Mouse (Mus musculus): ENCODE measurements around the gene Hsd11b2. TPM values are rescaled to one million over a fixed set of nuclear protein-coding genes. Genes with fewer than 3 reads are reported as not detected.

Gene Hsd11b2
- not detected for total RNA-seq (2023)

DNA sequence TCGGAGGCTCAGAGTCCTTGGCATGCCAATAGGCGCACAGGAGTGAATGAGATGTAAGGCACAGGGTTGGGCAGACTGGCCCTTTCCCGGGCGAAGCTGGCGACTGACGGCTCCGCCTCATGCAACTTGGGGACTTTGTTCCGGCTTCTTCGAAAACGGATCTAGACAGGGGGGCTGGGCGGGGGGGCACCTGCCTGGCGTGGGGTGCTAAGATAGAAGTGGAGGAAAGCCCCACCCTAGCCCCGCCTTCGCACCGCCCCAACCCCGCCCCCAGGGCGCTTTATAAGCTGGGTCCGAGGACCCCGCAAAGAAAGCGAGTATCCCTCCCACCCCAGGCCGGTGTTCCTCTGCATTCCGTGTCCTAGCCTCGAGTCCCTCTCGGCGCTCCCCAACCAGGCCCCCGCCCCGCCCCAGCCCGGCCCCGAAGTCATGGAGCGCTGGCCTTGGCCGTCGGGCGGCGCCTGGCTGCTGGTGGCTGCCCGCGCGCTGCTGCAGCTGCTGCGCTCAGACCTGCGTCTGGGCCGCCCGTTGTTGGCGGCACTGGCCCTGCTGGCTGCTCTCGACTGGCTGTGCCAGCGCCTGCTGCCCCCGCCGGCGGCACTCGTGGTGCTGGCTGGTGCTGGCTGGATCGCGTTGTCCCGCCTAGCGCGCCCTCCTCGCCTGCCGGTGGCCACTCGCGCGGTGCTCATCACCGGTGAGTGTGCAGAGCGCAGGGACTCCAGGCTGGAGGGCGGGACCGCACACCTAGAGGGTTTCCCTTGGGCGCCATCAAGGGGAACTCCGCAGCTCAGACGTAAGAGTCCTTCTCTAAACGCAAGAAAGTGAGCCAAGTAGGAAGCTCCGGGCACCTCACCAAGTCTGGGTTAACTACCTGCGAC is at the start of gene Hsd11b2:
Gene Hsd11b2, plus strand, starts transcription at position 320 of the 878 bp plus-strand sequence.

DNA sequence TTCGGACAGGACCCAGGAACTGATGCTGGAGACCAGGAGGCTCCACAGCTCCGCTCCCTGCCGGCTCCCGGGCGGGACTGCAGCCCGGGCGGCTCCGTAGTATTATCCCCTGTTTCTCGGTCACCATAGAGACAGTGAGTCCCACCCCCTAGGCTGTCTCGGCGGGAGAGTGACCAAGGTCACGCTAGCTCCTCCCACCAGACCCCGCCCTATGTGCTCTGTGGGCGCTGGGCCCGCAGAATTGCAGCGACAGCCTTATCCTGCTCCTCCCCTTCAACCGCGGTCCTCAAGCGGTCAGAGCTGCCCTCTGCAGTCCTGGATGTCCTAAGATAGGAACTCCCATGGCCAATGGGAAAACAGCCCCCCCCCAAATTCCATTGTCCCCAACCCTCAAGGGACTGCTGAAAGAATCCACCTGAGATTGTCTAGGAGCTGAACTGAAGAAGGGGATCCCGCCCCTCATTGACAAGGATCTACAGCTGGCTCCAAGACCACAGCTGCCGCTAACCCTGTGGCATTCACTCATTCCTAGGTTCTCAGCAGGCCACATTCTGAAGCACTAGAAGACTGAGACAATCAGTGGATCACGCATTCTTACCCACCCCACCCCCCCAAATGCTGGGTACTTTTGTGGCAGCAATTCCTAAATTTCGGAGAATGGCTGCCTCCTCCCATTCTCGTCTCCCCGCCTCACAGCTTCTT is 47.1 kb upstream of the Hsd11b2 start, which contains the start of gene Tppp3:
Gene Tppp3, minus strand, starts transcription at position 213 of the 702 bp plus-strand sequence.

DNA sequence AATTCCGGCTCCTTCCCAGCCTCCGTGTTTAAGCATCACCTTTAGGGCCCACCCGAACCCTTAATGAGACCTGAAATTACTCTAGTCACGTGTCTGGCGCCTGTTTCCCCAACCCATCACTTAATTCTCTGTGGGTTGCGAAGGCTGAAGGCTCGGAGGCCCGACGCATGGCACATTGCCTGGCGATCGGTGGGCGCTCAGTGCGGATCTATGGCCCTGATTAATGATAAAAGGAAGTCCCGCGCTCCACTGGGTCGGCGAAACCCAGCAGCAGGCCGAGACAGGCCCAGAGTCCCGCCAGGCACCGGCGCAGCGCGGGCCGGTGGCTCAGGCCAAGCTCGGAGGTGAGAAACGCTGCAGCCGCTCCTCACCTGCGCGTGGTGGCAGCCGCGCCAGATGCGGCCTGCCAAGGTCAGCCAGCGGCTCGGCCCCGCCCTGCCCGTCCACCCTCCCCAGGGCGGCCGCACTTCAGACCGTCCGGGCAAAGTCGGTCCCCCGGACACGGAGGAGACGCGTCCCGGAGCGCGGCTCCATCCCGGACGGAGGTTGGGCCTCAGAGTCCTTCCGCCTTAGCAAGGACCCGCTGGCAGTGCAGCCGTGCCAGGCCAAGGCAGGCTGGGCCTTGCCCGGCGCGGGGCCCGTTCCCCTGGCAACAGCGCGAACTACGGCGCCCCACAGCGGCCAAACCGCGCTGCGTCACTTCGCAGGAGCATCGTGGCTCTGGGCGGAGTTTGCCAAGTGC is 21.9 kb upstream of the Hsd11b2 start, which contains the start of gene Zdhhc1:
Gene Zdhhc1, minus strand, starts transcription at position 464 of the 742 bp plus-strand sequence.

DNA sequence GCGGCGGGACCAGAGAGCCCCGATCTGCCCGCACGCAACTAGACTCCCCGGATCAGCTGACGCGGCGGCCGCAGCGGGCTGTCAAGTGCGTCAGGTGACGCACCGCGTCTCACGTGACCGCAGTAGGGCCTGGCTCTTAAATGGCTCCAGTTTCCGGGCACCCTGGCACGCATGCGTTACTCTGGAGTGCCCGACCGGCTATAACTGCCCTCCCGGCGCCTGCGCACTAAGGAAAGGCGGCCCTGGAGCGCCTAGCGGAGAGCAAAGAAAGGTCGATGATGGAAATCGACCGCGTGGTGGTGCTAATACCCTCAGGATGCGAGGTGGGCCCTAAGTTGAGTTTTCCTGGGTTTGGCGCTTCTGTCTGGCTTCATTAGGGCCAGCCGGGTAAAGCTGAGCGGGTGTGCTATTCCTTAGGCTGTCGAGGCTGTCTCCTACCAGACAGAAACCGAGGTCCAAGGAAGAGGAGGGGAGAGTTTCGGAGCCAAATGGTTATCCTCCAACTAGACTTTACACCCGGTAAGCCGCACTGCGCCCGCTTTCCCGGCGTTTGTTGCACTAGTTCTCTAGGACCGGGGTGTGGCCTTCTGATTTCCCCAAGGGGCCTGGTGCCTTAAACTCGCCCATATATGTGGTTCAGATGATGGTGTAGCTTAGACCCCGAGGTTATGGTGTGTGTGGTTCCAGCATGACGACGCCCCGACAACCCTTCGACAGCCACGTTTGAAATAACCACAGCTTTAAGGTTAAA is 47.6 kb downstream of the Hsd11b2 start, which contains the start of gene Atp6v0d1:
Gene Atp6v0d1, minus strand, starts transcription at position 96 of the 751 bp plus-strand sequence.

Other genes with a start within 250 kb of the Hsd11b2 start
- 0.73 TPM for gene Hsf4, start 249.0 kb upstream of the Hsd11b2 start, total RNA-seq (2023)
- not detected for gene Nol3, start 242.6 kb upstream of the Hsd11b2 start, total RNA-seq (2023)
- gene 4931428F04Rik, start 228.9 kb upstream of the Hsd11b2 start, total RNA-seq (2023): 3.2 TPM
- 1.4 TPM for gene Exoc3l, start 222.7 kb upstream of the Hsd11b2 start, total RNA-seq (2023)
- 87.5 TPM for gene E2f4, start 221.1 kb upstream of the Hsd11b2 start, total RNA-seq (2023)
- 4.2 TPM for gene Elmo3, start 213.2 kb upstream of the Hsd11b2 start, total RNA-seq (2023)
- gene Lrrc29, start 192.5 kb upstream of the Hsd11b2 start, total RNA-seq (2023): 8.7 TPM
- 30.2 TPM for gene Tmem208, start 192.4 kb upstream of the Hsd11b2 start, total RNA-seq (2023)
- gene Fhod1, start 170.8 kb upstream of the Hsd11b2 start, total RNA-seq (2023): 26.7 TPM
- gene Slc9a5, start 169.9 kb upstream of the Hsd11b2 start, total RNA-seq (2023): 1.3 TPM
- not detected for gene Plekhg4, start 145.5 kb upstream of the Hsd11b2 start, total RNA-seq (2023)
- not detected for gene Kctd19, start 105.3 kb upstream of the Hsd11b2 start, total RNA-seq (2023)
- not detected for gene Lrrc36, start 105.2 kb upstream of the Hsd11b2 start, total RNA-seq (2023)
- gene Tppp3, start 47.2 kb upstream of the Hsd11b2 start, total RNA-seq (2023): 1.3 TPM
- 5.8 TPM for gene Zdhhc1, start 21.9 kb upstream of the Hsd11b2 start, total RNA-seq (2023)
- gene Atp6v0d1, start 47.3 kb downstream of the Hsd11b2 start, total RNA-seq (2023): 51.3 TPM
- gene Ripor1, start 86.5 kb downstream of the Hsd11b2 start, total RNA-seq (2023): 18.9 TPM
- 148 TPM for gene Ctcf, start 117.8 kb downstream of the Hsd11b2 start, total RNA-seq (2023)
- gene Agrp, start 118.6 kb downstream of the Hsd11b2 start, total RNA-seq (2023): not detected
- 126 TPM for gene Carmil2, start 167.5 kb downstream of the Hsd11b2 start, total RNA-seq (2023)
- gene Acd, start 182.3 kb downstream of the Hsd11b2 start, total RNA-seq (2023): 52.6 TPM
- 10.6 TPM for gene Pard6a, start 182.4 kb downstream of the Hsd11b2 start, total RNA-seq (2023)
- gene 4933405L10Rik, start 188.9 kb downstream of the Hsd11b2 start, total RNA-seq (2023): not detected
- 2.9 TPM for gene Enkd1, start 189.5 kb downstream of the Hsd11b2 start, total RNA-seq (2023)
- 6.0 TPM for gene Gfod2, start 239.9 kb downstream of the Hsd11b2 start, total RNA-seq (2023)

All from CD8-positive naive resting alpha-beta T cell, adult 57 days (primary cell).